Mouse (Mus musculus) G1E-ER4 (cell line): ENCODE data around the gene Wbp11. TPM values are rescaled to one million over a fixed set of nuclear protein-coding genes. Genes with fewer than 3 reads are reported as not detected.

Source experiments
- GATA1 ChIP-seq: IDR thresholded peaks from one replicate; pipeline ENCODE4 v1.8.0; 2012; ENCODE audit warnings: low read length, inconsistent platforms
- polyA plus RNA-seq: library from polyadenylated mRNA; stranded (reverse); fragments of >175 nt; gene quantifications from 2 replicates; pipeline ENCODE4 v1.2.3, GENCODE M21; 2012

Wbp11 gene
- polyA plus RNA-seq: 311 and 372 TPM in 2 replicates

DNA sequence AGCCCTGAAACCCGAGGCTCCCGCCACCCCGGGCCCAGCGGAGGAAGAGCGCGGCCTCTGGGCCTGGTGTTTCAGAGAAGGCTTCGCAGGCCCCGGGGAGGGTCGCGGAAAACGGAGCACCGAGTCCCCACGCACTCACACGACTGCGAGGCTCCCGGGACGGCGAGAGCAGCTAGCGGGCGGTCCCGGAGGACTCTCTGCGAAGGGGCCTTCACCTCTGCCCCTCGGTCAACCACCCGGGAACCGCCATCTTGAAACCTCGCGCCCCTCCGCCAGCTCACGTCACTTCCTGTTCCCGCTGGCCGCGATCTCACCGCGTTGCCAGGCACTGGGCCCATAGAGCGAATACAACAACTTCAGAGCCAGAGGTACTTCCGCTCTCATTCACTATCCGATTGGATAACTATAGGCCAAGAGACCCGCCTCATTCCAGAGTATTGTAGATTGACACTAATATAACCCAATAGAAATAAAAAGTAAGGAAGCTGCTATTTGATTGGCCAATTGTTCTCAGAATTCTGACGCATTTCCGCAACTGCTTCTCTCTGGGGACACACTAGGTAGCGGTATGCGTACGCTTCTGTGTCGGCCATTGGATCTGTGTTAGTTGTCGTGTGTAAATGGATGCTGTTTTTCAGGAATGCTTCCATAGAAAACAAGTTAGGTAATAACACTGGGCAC lies at the start of gene Wbp11:
Gene Wbp11, minus strand, starts transcription at position 353 of the 681 bp plus-strand sequence.
- TF ChIP-seq GATA1: no peak

DNA sequence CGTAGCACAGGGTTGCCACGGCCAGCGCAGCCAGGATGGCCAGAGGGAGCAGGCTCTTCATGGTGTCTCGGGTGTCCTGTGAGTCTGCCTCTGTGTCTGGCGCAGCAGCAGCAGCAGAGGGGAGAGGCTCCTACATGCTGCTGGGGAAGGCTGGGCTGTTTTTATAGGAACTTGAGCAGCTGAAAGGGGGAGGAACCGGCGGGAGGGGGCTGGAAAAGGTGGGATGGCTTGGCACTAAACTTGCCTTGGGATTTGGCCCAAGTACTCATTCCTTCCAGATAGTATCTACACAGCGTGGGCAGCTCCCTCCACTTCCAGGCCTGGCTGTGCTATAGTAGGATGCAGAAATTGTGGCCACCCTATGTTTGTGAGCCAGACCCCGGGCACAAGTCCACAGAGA lies 47.6 kb upstream of the Wbp11 start, which contains the start of gene Mgp:
Gene Mgp, minus strand, starts transcription at position 154 of the 400 bp plus-strand sequence.
- no peak for TF ChIP-seq GATA1

DNA sequence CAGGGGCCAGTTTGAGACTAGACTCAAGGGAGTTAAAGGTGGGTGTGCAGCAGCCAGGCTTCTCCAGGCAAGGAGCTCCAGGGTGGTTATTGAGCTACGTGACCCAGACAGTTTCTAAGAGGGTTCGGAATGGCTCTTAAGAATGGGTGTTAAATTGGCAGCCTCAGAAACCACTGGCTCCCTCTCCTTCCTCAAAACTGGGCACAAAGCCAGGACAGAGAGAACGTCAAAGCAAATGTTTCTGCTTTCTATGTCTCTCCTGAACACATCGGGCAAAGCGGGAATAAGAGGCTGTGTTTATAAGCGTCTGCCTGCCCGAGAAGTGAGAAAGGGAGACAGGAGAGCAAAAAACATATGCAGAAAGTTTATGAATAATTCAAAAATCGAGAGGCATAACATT lies 46.6 kb upstream of the Wbp11 start:
- no peak for TF ChIP-seq GATA1

DNA sequence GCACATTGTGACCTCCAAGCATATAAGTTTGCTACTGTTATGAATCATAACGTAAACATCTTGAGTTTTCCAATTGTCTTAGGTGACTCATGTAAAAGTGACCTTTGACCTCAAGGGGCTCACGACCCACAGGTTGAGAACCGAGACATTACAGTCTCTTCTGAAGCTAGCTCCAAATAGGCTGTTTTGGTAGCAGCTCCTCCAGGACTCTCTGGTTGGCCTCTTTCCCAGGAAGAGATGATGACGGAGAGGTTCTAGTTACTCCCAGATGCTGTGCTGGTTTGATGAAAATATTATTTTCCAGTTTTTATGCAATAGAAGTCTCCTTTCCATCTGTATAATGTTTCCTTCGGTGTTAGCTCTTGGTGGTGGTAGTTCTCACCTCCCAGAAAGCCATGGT lies 40.9 kb upstream of the Wbp11 start:
- TF ChIP-seq GATA1: no peak

DNA sequence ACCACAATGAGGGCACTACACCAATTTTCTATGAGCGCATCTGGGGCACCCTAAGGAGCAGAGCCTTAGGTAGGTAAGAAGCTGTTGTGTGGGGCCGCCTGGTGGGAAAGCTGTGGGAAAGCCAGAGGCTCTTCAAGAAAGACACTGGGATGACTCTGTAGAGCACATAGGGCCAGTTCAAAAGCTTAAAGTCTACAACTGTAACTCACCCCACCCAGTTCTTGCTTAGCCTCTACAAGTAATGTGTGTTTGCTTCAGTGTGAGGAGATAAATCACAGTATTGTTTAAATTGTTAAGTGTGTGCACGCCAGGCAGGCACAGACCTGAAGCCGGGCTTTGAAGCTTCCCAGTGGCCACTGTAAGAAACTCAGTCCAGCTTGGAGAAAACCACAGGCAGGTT lies 38.1 kb upstream of the Wbp11 start:
- TF ChIP-seq GATA1: no peak

DNA sequence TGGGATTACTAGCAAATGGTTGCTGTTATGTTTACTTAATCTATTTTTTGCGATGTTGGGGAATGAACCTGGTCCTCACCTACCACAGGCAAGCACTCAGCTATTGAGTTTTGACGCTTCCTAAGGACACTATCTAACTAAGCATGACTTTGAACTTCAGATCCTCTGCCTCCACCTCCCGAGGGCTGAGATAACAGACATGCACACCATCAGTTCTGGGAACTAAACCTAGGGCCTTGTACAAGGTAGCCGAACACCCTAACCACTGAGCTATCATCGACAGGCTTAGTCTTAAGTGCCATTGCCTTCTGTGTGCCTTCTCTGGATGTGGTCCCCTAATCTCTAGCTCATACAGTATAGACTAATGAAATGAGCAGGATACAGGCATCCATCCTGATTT lies 37.3 kb upstream of the Wbp11 start:
- no peak for TF ChIP-seq GATA1

DNA sequence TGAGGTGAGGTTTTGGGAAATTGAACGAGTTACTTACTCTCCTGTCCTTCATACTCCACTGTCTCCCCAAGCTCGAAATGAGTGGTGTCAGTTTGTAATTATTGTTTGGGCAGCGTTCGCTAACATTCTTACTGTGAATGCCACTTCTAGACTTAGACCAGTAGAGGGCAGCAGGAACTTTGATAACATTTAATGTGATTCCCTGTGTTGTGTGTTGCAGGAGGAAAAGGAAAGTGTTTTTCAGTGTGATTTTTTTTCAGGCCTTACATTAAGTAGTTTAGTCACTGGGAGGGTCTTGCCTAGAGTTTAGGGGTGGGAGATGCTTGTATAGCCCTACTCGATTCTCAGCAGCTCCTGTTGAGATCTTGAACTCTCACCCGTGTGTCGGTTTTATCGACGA lies 33.0 kb upstream of the Wbp11 start:
- no peak for TF ChIP-seq GATA1

DNA sequence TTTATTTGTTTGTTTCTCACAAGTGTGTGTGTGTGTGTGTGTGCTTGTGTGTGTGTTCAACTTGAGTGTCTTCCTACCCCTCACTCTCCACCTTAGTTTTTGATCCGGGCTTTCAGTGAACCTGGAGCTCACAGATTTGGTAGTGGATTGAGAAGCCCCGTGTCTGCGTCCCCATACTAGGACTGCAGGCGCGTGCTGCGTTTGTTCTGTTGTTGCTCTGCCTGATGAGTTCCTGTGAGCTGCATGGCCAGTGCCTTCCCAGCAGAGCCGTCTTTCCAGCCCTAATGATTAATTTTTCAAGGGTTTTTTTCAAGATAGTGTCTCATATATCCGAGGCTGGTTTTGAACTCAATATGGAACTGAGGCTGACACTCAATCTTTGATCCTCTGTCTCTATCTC lies 30.4 kb upstream of the Wbp11 start:
- TF ChIP-seq GATA1: no peak

DNA sequence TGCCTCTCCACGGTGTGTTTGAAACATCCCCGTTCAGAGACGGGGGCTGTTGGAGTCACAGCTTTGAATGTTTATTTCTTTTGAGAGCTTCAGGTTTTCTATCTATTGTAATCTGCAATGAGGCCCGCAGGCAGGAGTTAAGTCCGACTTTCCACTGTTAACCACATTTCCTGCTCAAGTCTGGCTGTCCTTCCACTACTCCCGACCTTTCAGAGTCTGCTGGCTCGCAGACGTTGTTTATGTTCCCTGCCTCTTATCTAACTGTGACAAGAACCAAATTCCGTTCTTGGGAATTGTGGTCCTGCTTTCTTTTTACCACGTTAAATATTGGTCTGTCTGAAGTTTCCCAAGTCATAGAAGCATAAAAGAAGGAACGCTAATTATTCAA lies 29.8 kb upstream of the Wbp11 start:
- TF ChIP-seq GATA1: no peak

DNA sequence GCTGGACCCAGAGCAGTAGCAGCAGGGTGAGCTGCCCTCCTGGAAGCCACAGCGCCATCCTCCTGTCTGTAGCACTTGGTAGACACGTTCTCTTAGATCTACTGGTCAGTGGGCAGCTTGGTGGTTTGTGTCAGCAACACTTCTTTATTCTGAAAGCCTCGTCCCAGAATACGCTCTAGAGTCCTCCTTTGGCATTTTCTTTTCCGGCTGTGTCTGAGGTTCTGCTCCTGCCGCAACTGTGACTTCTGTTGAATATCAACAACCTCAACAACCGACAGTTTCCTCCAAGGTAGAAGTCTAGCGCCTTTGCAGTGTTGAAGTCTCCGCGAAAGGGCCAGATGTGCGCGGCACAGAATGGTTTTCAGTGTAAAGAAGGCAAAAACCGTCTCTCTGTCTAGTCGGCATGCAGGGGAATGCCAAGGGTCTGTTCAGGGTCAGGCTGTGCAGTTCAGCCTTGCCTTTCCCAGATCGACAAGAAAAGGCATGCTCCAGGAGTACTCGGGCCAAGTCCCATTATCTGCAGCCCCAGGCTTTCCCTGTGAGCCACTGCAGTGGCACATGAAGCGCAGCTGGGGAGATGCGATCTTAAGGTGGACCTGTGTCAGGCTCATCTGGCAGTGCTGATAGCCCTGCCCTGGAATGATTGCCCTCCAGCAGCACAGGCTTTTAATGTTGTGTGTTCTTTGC lies 29.3 kb upstream of the Wbp11 start, which contains the start of gene Art4:
Gene Art4, minus strand, starts transcription at position 548 of the 687 bp plus-strand sequence.
- TF ChIP-seq GATA1: peak; percentile 99

DNA sequence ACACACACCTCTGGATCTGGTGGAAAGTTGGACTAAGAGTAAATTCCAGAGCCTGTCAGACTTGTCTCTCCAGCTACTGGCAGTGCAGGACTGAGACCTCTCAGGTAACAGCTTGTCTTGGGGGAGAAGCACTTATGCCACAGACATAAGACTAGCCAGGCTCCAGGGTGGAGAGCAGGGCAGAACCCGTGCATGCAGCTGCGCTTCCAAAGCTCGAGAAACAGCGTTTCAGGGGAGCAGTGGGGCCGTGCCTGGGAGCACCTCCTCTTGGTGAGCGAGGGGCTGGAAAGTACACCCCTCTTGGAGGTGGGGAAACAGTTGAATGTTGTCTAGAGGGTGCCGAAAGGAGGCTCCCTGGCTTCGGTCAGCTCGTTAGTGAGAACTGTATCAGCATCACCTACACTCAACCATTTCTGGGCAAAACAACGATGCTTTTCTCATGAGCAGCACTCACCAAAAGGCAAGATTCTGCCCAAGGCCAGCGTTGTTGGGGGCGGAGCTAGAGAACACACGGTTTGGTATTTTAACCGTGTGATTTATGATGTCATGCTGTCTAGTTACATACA lies 28.1 kb upstream of the Wbp11 start:
- no peak for TF ChIP-seq GATA1

DNA sequence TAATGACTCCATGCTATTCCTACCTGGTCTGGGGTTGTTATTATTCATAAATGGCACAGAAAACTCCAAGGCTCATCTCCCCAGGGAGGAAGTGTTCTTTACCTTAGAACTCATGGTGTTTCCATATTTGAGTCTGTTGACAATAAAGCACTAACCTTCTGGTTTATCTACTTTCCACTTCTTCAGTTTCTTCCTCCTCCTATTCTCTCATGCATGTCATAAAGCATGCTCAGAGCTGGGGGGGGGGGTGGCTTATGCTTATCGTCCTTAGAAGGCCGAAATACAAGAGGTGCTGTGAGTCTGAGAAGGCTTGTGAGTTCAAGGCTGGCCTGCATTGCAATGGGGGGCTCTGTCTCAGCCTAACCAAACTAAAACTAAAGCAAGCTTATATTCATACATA lies 27.1 kb upstream of the Wbp11 start:
- no peak for TF ChIP-seq GATA1

DNA sequence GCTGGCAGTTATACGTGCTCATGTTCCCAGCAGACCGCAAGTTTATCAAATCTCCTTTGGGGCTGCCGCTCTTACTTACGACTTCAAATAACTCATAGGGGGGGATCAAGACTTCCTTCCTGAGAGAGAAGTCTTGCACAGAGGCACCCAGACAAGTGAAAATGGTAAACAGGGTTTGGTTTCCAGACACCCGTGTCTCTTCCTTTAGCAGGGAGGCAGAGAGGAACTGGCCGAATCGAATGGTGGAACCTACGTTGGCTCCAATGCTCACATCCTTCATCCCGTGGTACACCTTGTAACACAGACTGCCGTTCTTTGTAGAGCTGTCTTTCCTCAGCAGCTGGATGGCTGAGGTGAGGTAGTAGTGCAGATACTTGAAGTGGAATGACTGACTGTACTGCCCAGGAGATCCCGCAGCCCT lies 26.3 kb upstream of the Wbp11 start:
- TF ChIP-seq GATA1: no peak

DNA sequence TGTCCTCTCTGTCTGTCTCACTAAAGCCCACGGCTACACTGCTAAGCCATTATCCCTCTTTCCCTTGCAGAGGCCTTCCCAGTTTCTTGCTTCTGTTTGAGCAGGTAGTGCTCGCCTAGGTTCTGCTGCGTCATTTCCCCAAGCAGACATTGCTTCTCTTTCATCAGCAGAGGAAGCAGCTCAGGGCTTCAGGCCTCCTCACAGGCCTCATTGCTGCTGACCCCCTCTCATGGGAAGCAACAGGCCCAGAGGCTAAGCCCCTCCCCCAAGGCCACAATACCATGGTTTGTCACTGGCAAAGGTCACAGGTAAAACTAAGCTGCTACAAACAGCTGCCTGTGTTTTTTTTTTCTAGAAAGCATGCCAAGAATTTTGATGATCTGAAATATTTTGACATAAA lies 24.7 kb upstream of the Wbp11 start:
- no peak for TF ChIP-seq GATA1

DNA sequence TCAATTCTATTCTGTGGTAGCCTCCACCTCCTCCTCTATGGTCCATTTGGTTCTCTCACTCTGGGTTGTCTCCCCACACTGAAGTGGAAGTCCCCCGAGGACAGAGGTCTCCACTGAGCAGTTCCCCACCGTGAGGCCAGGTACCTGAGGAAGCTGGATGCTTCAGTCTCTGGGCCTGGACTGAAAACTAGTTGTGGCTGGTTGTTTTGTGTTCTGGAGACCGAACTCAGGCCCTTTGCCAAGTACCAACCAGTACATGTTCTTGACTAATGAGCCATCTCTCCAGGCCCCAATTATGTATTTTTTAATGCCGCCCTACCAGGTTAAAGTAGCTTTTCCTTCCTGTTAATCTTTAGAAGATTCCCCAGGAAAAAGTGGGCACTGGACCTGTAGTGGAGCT lies 24.3 kb upstream of the Wbp11 start:
- TF ChIP-seq GATA1: no peak

DNA sequence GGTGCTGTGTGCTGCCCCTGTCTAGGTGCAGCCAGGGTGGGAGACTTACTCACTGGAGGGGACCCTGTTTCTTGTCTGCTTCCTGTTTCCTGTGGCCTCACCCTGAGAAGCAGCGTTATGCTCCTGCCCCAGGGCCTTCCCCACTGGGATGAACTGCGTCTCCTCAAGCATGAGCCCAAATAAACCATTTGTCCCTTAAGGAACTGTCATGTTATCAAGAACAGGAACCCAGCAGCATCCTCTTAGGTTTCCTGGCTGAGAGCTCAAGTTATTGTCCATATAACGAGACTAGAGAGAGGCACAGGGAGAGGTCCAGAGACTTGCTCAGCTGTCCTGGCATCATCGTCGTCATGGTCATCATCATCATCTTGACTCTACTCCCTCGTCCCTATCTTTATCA lies 22.2 kb upstream of the Wbp11 start:
- TF ChIP-seq GATA1: no peak

DNA sequence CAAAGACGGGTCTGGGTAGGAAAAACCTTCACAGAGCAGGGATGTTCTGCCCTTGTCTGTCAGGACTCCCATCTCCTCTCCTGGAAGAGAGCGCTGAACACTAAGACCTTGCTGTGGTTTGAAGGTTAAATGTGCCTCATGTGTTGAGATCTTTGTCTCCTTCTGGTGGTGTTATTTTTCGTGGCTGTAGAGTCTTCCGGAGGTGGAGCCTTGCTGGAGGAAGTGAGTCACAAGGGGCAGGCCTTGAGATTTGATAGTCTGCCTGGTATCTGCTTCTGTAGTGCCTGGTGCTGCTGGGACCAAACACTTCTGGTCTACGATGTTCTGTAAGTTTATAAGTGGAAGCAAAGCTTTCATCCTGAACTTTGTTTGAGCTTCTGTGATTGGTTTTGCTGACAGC lies 20.9 kb upstream of the Wbp11 start:
- TF ChIP-seq GATA1: no peak
